Mouse (Mus musculus) naive thymus-derived CD4-positive, alpha-beta T cell, adult 2 months (primary cell): Measurements from ENCODE around the gene Gm10722.
"Not testable (repeated sequence)": the region's sequence is repeated elsewhere in the genome, so short reads cannot be mapped to it uniquely, and the experiment has no call there.

Source experiments
- DNase-seq: peaks from one replicate; pipeline ENCODE4 v3.0.0-alpha.2; 2011; ENCODE audit warnings: low read depth

Gene Gm10722

DNA sequence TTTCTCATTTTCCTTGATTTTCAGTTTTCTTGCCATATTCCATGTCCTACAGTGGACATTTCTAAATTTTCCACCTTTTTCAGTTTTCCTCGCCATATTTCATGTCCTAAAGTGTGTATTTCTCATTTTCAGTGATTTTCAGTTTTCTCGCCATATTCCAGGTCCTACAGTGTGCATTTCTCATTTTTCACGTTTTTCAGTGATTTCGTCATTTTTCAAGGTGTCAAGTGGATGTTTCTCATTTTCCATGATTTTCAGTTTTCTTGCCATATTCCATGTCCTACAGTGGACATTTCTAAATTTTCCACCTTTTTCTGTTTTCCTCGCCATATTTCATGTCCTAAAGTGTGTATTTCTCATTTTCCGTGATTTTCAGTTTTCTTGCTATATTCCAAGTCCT is 24.9 kb downstream of the Gm10722 start:
- DNase-seq: not testable (repeated sequence)

DNA sequence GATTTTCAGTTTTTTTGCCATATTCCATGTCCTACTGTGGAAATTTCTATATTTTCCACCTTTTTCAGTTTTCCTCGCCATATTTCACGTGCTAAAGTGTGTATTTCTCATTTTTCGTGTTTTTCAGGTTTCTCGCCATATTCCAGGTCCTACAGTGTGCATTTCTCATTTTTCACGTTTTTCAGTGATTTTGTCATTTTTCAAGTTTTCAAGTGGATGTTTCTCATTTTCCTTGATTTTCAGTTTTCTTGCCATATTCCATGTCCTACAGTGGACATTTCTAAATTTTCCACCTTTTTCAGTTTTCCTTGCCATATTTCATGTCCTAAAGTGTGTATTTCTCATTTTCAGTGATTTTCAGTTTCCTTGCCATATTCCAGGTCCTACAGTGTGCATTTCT is 25.4 kb downstream of the Gm10722 start:
- DNase-seq: not testable (repeated sequence)

DNA sequence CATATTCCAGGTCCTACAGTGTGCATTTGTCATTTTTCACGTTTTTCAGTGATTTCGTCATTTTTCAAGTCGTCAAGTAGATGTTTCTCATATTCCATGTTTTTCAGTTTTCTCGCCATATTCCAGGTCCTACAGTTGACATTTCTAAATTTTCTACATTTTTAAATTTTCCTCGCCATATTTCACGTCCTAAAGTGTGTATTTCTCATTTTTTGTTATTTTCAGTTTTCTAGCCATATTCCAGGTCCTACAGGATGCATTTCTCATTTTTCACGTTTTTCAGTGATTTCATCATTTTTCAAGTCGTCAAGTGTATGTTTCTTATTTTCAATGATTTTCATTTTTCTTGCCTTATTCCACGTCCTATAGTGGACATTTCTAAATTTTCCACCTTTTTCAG is 26.0 kb downstream of the Gm10722 start:
- DNase-seq: not testable (repeated sequence)

DNA sequence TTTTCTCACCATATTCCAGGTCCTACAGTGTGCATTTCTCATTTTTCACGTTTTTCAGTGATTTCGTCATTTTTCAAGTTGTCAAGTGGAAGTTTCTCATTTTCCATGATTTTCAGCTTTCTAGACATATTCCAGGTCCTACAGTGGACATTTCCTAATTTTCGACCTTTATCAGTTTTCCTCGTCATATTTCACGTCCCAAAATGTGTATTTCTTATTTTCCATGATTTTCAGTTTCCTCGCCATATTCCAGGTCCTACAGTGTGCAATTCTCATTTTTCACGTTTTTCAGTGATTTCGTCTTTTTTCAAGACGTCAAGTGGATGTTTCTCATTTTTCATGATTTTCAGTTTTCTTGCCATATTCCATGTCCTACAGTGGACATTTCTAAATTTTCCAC is 26.5 kb downstream of the Gm10722 start:
- peak; percentile 56 for DNase-seq

DNA sequence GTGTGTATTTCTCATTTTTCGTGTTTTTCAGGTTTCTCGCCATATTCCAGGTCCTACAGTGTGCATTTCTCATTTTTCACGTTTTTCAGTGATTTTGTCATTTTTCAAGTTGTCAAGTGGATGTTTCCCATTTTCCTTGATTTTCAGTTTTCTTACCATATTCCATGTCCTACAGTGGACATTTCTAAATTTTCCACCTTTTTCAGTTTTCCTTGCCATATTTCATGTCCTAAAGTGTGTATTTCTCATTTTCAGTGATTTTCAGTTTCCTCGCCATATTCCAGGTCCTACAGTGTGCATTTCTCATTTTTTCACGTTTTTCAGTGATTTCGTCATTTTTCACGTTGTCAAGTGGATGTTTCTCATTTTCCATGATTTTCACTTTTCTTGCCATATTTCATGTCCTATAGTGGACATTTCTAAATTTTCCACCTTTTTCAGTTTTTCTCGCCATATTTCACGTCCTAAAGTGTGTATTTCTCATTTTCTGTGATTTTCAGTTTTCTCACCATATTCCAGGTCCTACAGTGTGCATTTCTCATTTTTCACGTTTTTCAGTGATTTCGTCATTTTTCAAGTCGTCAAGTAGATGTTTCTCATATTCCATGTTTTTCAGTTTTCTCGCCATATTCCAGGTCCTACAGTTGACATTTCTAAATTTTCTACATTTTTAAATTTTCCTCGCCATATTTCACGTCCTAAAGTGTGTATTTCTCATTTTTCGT is 28.7 kb downstream of the Gm10722 start:
- DNase-seq: not testable (repeated sequence)

DNA sequence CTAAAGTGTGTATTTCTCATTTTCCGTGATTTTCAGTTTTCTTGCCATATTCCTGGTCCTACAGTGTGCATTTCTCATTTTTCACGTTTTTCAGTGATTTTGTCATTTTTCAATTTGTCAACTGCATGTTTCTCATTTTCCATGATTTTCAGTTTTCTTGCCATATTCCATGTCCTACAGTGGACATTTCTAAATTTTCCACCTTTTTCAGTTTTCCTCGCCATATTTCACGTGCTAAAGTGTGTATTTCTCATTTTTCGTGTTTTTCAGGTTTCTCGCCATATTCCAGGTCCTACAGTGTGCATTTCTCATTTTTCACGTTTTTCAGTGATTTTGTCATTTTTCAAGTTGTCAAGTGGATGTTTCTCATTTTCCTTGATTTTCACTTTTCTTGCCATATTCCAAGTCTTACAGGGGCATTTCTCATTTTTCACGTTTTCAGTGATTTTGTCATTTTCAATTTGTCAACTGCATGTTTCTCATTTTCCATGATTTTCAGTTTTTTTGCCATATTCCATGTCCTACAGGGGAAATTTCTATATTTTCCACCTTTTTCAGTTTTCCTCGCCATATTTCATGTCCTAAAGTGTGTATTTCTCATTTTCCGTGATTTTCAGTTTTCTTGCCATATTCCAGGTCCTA is 30.1 kb downstream of the Gm10722 start:
- DNase-seq: peak; percentile 87

DNA sequence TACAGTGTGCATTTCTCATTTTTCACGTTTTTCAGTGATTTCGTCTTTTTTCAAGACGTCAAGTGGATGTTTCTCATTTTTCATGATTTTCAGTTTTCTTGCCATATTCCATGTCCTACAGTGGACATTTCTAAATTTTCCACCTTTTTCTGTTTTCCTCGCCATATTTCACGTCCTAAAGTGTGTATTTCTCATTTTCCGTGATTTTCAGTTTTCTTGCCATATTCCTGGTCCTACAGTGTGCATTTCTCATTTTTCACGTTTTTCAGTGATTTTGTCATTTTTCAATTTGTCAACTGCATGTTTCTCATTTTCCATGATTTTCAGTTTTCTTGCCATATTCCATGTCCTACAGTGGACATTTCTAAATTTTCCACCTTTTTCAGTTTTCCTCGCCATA is 33.6 kb downstream of the Gm10722 start, which contains the start of gene Gm17535:
Gene Gm17535, plus strand, starts transcription at position 301 of the 400 bp plus-strand sequence.
- not testable (repeated sequence) for DNase-seq

DNA sequence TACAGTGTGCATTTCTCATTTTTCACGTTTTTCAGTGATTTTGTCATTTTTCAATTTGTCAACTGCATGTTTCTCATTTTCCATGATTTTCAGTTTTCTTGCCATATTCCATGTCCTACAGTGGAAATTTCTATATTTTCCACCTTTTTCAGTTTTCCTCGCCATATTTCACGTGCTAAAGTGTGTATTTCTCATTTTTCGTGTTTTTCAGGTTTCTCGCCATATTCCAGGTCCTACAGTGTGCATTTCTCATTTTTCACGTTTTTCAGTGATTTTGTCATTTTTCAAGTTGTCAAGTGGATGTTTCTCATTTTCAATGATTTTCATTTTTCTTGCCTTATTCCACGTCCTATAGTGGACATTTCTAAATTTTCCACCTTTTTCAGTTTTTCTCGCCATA is 35.9 kb downstream of the Gm10722 start, which contains the start of gene Gm10715:
Gene Gm10715, plus strand, starts transcription at position 301 of the 400 bp plus-strand sequence.
- DNase-seq: not testable (repeated sequence)

DNA sequence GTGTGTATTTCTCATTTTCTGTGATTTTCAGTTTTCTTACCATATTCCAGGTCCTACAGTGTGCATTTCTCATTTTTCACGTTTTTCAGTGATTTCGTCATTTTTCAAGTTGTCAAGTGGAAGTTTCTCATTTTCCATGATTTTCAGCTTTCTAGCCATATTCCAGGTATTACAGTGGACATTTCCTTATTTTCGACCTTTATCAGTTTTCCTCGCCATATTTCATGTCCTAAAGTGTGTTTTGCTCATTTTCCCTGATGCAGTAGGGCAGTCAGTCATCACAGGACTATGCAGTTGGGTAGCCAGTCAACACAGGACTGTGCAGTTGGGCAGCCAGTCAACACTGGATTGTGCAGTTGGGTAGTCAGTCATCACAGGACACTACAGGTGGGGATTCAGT is 37.4 kb downstream of the Gm10722 start:
- DNase-seq: peak; percentile 31
